Mouse (Mus musculus): ENCODE data around the gene Inpp5b.
A peak's percentile ranks its signal among the peaks of the same experiment; 100 is the strongest.

The Inpp5b gene

DNA sequence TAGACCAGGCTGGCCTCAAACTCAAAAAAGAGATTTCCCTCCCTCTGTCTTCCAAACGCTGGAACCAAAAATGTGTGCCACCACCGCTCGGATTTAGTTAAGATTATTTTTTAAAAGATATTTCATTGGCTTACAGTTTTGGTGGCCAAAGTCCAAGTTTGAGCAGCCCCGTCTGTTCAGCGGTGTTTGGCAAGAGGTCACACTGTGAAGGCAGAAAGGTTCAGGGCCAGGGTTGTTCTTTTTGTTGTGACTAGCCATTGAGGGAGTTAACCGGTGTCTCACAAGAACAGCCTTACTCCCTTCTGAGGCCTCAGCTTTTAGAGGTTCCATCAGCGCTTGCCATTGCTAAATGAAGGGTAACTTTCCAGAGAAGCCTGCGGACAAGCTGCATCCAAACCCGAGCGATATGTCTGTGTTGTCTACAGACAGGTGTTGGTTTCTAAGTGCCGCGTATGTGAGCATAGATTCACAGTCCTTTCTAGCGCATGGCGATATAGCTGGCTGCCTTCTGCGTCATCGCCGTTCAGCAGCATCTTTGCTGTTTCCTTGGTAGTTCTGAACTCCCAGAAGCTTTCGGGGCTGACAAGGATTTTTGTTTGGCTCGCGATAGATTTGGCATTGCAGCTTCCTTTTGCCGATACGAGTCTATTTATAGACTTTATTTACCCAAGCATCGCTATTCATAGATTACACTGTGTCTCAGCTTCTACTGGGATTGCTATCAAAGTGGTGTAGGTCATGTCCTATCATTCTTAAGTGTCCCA lies 24.3 kb downstream of the Inpp5b start:
- no peak for DNase-seq (ENCODE audit: low spot score)

DNA sequence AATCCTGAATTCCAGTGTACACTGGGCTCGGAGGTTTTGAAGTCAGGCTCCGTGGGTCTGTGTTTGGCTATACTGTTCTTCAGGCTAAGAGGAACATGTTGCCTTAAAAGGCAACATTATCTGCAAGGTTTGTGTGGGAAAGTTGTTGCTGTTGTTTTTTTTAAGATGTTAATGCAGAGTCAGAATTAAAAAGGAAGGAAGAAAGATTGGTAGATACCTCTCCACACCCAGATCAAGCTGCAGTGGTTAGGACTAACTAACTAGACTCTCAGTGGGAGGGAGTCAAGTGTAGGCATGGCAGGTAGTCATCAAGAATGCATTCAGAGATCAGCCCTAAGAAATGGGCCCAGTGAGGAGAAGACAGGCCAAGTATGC lies 24.9 kb downstream of the Inpp5b start:
- DNase-seq (ENCODE audit: low spot score) = no peak

DNA sequence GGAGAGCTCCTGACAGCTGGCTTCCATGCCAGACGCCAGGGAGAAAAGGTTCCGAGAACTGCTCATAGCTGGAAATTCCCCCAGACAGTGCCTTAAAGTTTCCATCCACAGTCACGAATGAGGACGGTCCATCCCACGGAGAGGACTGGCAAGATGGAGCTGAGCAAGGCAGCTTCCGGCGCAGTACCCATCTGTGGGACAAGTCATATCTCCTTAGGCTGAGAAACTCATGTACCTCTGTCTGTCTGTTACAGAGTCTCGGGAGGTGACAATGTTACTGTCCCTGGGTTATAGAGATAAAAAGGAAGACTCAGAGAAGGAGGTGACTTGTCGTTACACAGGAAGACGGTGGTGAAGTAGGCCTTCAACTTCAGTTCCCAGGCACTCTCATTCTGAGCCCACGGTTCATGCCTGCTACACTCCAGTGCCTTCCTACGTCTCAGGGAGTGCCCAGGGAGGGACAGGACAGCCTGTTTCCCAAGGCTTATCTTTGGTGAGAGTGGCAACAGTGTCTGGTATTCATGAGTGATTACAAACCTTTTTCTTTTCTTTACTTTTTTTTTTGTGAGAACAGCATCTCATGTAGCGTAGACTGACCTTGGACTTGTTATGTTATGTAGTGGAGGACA lies 27.4 kb downstream of the Inpp5b start:
- DNase-seq (ENCODE audit: low spot score) = no peak

DNA sequence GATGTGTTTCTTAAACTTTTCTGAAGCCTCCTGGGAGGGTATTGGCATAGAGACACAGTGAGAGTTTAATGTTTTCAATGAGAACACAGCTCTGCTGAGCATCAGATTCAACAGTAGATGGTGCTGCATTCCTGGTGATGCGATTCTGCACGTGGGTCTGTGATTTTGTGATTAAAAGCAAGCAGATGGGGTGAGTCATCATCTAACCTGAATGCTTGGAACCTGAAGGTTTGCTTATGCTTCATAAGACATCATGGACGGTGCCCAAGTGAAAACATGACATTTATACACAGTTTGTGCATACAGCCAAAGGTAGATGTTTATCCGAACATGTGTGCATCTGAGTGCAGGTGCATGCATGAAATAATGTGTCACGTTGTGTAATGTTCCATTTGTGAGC lies 29.0 kb downstream of the Inpp5b start:
- DNase-seq (ENCODE audit: low spot score) = no peak

DNA sequence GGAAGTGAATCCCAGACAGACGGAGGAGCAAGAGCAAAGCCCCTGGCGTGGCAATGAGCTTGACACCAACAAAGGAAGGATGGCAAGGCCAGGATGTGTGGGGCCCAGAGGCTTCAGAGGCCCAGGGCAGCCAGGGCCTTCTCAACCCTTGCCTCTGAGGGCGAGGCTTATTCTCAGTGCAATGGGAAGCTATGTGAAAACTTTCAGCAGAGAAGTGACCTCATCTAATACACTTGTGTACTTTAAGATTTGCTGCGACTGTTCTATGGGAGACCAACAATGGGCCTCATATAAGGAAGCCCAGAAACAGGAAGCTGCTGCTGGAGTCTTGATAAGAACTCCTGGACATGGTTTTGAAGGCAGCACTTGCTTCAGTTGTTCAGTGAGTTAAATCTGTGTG lies 30.5 kb downstream of the Inpp5b start:
- DNase-seq (ENCODE audit: low spot score) = no peak

GRCm38 (mm10) chr4:124773449-124773848 lies 31.8 kb downstream of the Inpp5b start:
- DNase-seq (ENCODE audit: low spot score) = no peak

DNA sequence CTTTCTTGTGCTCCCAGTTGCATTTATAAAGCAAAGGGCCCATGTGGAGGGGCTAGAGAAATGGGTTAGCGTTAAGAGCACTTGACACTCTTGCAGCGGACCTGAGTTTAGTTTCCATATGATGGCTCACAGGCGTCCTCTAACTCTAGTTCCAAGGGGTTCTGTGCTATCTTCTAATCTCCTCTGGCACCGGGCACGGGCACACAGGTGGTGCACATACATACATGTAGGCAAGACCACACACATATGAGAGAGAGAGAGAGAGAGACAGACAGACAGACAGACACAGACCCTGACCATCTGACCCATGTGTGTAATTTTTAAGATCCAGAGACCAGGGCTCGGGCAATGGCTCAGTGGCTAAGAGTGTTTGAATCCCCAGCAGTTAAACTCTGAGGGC lies 32.3 kb downstream of the Inpp5b start:
- no peak for DNase-seq (ENCODE audit: low spot score)

GRCm38 (mm10) chr4:124774429-124774828 lies 32.8 kb downstream of the Inpp5b start:
- DNase-seq (ENCODE audit: low spot score) = no peak

DNA sequence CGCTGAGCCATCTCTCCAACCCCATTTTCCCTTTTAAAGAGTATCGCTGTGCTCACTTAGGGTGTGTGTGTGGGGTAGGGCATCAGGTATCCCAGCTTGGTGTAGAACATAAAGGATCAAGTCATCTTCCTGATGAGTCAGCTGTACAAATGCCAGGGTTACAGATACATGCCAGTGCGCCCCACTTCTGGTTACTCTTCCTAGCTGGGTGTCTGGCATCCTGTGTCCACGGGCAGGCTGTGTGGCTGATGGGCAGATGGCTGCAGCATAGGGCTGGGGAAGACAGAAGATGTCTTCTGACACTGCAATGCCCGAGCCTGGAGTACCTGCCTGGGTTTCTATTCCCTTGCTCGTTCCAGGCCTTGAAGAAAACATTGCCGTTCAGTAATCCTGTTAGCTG lies 39.7 kb downstream of the Inpp5b start:
- DNase-seq (ENCODE audit: low spot score) = no peak

DNA sequence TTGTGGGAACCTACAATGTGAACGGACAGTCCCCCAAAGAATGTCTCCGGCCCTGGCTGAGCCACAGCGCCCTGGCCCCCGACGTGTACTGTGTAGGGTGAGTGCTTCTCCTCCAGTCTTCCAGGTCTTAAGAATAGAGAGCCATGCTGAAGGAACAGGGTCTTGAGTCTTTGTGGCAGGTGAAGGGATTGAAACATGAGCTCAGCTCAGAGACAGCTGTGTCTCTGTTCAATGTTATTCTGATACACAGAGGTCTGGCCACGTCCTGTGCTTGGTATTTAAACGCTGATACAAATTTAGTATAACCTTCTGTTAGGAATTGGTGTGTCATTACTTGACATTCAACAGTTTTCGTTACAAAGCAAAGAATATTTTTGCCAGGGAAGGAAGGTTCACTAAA lies 40.7 kb downstream of the Inpp5b start:
- DNase-seq (ENCODE audit: low spot score) = no peak

DNA sequence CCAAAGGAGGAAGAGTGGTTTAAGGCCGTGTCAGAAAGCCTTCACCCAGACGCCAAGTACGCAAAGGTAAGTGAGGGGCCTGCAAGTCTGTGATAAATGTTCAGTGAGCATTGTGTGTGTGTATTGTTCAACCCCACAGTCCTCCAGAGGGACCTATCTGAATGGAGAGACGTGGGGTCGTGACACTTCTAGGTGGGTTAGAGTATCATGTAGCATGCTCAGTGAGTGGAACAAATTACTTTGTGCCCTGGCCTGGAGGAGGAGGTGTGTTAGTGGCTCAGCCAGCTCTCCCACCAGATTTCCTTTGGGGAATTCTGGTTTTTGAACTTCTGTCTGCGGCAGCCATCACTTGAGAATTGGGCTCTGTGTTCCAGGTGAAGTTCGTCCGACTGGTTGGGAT lies 42.3 kb downstream of the Inpp5b start:
- DNase-seq (ENCODE audit: low spot score) = no peak

DNA sequence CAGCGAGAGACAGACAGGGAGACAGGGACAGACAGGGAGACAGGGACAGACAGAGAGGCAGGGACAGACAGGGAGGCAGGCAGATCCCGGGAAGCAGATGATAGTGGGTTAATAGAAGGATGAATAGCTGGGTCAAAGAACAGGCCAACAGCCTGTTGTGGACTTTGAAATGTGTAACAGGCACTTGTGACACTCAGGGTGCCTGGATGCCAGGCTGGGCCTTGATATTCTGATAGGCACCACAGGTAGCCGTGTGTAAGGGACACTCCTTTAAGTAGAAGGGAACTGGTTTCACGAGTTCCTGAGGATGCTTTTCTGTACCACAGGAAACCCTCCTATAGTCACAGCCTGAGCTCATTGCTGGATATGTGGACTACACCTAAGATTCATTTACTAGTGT lies 48.4 kb downstream of the Inpp5b start:
- no peak for DNase-seq (ENCODE audit: low spot score)

GRCm38 (mm10) chr4:124792114-124792513 lies 50.5 kb downstream of the Inpp5b start:
- DNase-seq (ENCODE audit: low spot score) = no peak

DNA sequence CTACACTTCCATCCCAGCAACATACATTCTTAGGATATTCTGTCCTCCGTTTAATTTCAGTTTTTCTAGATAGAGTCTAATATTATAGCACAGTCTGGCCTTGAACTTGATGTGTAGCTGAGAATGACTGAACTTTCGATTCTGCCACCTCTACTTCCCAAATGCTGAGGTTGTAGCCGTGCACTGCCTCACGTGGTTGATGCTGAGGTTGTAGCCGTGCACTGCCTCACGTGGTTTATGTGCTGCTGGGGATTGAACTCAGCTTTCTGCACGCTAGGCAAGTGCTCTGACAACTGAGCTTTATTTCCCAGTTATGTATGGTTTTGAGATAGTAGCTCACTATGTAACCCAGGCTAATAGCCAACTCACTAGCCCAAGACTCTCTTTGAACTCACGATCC lies 54.5 kb downstream of the Inpp5b start:
- no peak for DNase-seq (ENCODE audit: low spot score)

DNA sequence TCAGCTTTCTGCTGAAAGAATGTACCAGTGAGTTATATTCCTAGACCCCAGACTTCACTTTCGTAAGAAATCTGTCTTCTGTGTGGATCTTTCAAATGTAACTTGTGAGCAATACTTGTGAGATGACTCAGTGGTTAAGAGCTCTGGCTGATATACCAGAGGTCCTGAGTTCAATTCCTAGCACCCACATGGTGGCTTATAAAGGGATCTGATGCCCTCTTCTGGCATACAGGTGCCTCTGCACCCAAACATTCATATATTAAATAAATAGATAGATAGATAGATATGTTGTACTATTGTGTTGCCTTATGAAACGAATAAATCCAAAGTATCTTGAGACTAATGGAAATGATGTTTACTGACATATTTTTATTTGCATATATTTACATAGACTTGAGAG lies 55.3 kb downstream of the Inpp5b start:
- DNase-seq (ENCODE audit: low spot score) = no peak

DNA sequence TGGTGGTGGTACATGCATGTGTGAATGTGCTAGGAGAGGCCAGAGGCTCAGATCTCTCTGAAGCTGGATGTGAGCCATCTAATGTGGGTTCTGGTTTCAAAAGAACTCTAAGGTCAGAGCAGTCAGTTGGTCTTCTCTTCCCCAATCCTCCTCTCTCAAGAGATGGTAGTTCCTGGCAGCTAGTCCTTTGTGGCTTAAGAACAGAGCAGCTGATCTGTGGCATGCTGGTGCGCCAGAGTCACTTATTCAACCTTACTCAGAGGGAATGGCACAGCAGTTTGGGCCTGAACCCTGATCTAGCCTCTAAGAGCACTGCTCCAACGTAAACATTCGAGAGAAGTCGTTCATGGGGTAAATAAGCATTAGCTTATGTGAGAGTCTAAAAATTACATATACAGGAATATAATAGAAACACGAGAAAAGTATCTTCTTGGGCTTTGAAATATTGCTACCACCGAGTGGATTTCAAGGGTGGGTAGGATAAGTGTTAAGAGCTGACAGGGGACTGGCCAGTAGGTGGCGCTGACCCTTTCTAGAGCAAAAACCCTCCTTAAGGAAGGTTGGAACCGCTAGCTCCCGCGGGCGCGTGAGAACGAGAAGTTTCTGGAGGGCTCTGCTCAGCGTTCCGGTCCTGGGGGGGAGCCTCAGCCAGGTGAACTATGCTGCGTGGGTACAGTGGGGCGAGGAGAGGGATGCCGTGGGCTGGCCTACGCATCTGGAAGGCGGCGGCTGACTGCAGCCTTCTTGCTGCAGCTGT lies 60.1 kb downstream of the Inpp5b start, which contains the start of gene Mtf1:
Mtf1 (plus strand) TSS at position 553 of the 757 bp plus-strand sequence.
- peak; percentile 96 for DNase-seq (ENCODE audit: low spot score)

- DNase-seq (ENCODE audit: low spot score) = peak; percentile 98
Measured at GRCm38 (mm10) chr4:124802309-124803260, 60.9 kb downstream of the Inpp5b start.

GRCm38 (mm10) chr4:124803406-124803805 lies 61.8 kb downstream of the Inpp5b start:
- no peak for DNase-seq (ENCODE audit: low spot score)

GRCm38 (mm10) chr4:124808511-124808910 lies 66.9 kb downstream of the Inpp5b start:
- DNase-seq (ENCODE audit: low spot score) = no peak

- no peak for DNase-seq (ENCODE audit: low spot score)
Measured at GRCm38 (mm10) chr4:124809136-124809883, 67.7 kb downstream of the Inpp5b start.

DNA sequence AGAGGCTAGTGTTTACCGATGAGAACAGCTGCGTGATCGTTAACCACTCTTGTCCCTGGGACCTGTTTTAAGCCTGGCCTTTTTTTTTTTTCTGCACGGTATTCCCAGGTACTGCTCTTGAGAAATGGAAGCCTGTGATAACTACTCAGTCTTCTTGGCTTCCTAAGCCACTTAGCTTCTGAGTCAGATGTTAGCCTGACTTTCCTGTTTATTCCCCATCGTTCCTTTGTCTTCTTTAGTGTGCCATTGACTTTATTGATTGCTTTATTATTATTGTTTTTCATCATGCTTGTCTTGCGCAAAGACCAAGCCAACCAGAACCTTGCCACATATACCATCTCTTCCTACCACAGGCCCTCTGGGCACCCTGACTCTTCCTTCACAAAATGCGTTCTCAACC lies 68.4 kb downstream of the Inpp5b start:
- no peak for DNase-seq (ENCODE audit: low spot score)
